ENCODE assay signal across 29 mouse cellular contexts in the genomic region with DNA sequence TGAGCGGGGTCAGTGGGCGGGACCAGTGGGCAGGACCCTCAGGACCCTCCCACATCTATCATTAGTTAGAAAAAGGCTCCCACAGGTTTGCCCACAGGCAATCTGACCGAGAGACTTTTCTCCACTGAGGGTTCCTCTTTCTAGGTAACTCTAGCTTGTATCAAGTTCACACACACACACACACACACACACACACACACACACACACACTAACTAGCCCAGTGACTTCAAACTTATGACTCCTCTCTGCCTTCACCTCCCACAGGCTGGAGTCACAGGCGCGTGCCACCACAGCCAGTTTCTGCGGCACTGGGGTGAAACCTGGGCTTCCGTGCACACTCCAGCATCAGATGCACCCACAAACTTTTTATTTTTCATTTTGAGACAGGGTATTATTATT. TPM values are rescaled to one million over a fixed set of nuclear protein-coding genes. Genes with fewer than 3 reads are reported as not detected.
"Had no signal": no experiment of that assay in that cellular context is flagged by ENCODE, and none has a peak within 500 bp of the region (broad histone marks: within the 10 kb centered on the region; RNA-seq: fewer than 3 reads in every experiment).

No protein-coding gene starts in this region.

- H3K9ac ChIP-seq: heart, embryonic 13.5 days; heart, embryonic 15.5 days; hindbrain, embryonic 14.5 days; intestine, embryonic 15.5 days; limb, embryonic 12.5 days had no signal

- H3K27ac ChIP-seq: heart, adult 2 months; heart, embryonic 13.5 days; heart, embryonic 15.5 days; hindbrain, embryonic 14.5 days; intestine, embryonic 15.5 days; layer of hippocampus, adult 2 months; left cerebral cortex, adult 2 months; limb, embryonic 10.5 days; limb, embryonic 12.5 days had no signal

- H3K4me2 ChIP-seq: heart, embryonic 11.5 days; heart, embryonic 13.5 days; heart, embryonic 15.5 days; hindbrain, embryonic 14.5 days; intestine, embryonic 15.5 days; limb, embryonic 12.5 days had no signal

- H3K9me3 ChIP-seq: heart, embryonic 13.5 days; heart, embryonic 15.5 days; intestine, embryonic 15.5 days; limb, embryonic 10.5 days; limb, embryonic 12.5 days had no signal

- H3K36me3 ChIP-seq: heart, embryonic 13.5 days; heart, embryonic 15.5 days; intestine, embryonic 15.5 days; limb, embryonic 10.5 days; limb, embryonic 12.5 days had no signal

- H3K4me3 ChIP-seq: heart, adult 2 months; heart, embryonic 13.5 days; heart, embryonic 15.5 days; intestine, embryonic 15.5 days; layer of hippocampus, adult 2 months; left cerebral cortex, adult 2 months; limb, embryonic 10.5 days; limb, embryonic 12.5 days had no signal

- DNase-seq: gastrocnemius, postnatal 14 days; gastrocnemius, postnatal 36 days; heart, adult 11 months; heart, adult 2 months; heart, postnatal 14 days; heart, postnatal 36 days; kidney, adult 18-20 months; kidney, adult 8-10 months; kidney, postnatal 10 days; kidney, postnatal 25 days; kidney, postnatal 4 days; liver had no signal

- H3K4me1 ChIP-seq: heart, embryonic 13.5 days; heart, embryonic 15.5 days; intestine, embryonic 15.5 days; limb, embryonic 12.5 days had no signal

- ATAC-seq: hindbrain, embryonic 16.5 days; inflammation-experienced regulatory T-cells, adult 6 months; intestine, embryonic 15.5 days; intestine, postnatal 0 days had no signal

RNA-seq across cellular contexts. Expression of gene Rasal1, which starts 20.1 kb away (rescaled TPM):
- polyA plus RNA-seq: heart, postnatal 0 days; hindbrain, embryonic 11.5 days had no signal

RNA-seq across cellular contexts. Expression of gene Cfap73, which starts 34.7 kb away (rescaled TPM):
- polyA plus RNA-seq: heart, embryonic 11.5 days; heart, embryonic 13.5 days; heart, embryonic 15.5 days; heart, postnatal 0 days; inflammation-experienced regulatory T-cells, adult 6 months; intestine, embryonic 15.5 days; intestine, postnatal 0 days; kidney, embryonic 14.5 days; kidney, embryonic 16.5 days; limb, embryonic 10.5 days; limb, embryonic 12.5 days; limb, embryonic 14.5 days had no signal
